Mouse (Mus musculus) T-cell, adult 2 months (primary cell): ENCODE results near the gene Pik3cd.

Experiments used
- DNase-seq: peaks from one replicate; pipeline ENCODE4 v3.0.0; 2022; ENCODE audit warnings: low spot score

The Pik3cd gene

GRCm38 (mm10) chr4:149724916-149725470, 22.6 kb upstream of the Pik3cd start:
- DNase-seq: no peak

- peak; percentile 46 for DNase-seq
Measured at GRCm38 (mm10) chr4:149723855-149724731, 21.7 kb upstream of the Pik3cd start.

- no peak for DNase-seq
Measured at GRCm38 (mm10) chr4:149723021-149723390, 20.6 kb upstream of the Pik3cd start.

- DNase-seq: no peak
Measured at GRCm38 (mm10) chr4:149722104-149723020, 20.0 kb upstream of the Pik3cd start.

- peak; percentile 58 for DNase-seq
Measured at GRCm38 (mm10) chr4:149721163-149721562, 18.8 kb upstream of the Pik3cd start.

- no peak for DNase-seq
Measured at GRCm38 (mm10) chr4:149719686-149720085, 17.3 kb upstream of the Pik3cd start.

GRCm38 (mm10) chr4:149714542-149714941, 12.2 kb upstream of the Pik3cd start:
- no peak for DNase-seq

- no peak for DNase-seq
Measured at GRCm38 (mm10) chr4:149711955-149712354, 9.6 kb upstream of the Pik3cd start.

- DNase-seq: no peak
Measured at GRCm38 (mm10) chr4:149711485-149711884, 9.1 kb upstream of the Pik3cd start.

- DNase-seq: peak; percentile 89
Measured at GRCm38 (mm10) chr4:149710510-149710909, 8.1 kb upstream of the Pik3cd start.

- DNase-seq: peak; percentile 61
Measured at GRCm38 (mm10) chr4:149705941-149706340, 3.6 kb upstream of the Pik3cd start.

- no peak for DNase-seq
Measured at GRCm38 (mm10) chr4:149705298-149705697, 2.9 kb upstream of the Pik3cd start.

GRCm38 (mm10) chr4:149701426-149702209, 753 bp downstream of the Pik3cd start:
- peak; percentile 88 for DNase-seq

- no peak for DNase-seq
Measured at GRCm38 (mm10) chr4:149699953-149700352, 2.4 kb downstream of the Pik3cd start.

GRCm38 (mm10) chr4:149698197-149698821, 4.1 kb downstream of the Pik3cd start:
- peak; percentile 83 for DNase-seq

- peak; percentile 80 for DNase-seq
Measured at GRCm38 (mm10) chr4:149697506-149698196, 4.7 kb downstream of the Pik3cd start.

GRCm38 (mm10) chr4:149696189-149696971, 6.0 kb downstream of the Pik3cd start:
- DNase-seq: peak; percentile 53

- DNase-seq: no peak
Measured at GRCm38 (mm10) chr4:149691368-149691767, 11.0 kb downstream of the Pik3cd start.

GRCm38 (mm10) chr4:149690828-149691280, 11.5 kb downstream of the Pik3cd start:
- DNase-seq: no peak
